Mouse (Mus musculus) adipocyte (in vitro differentiated cells): Measurements from ENCODE around the gene Cacna1d.

Experiments
- DNase-seq: peaks from one replicate; pipeline ENCODE4 v3.0.0-alpha.2; 2016; ENCODE audit warnings: low spot score

Gene Cacna1d

GRCm38 (mm10) chr14:30078115-30078808 is 413.0 kb downstream of the Cacna1d start:
- no peak for DNase-seq

GRCm38 (mm10) chr14:30075268-30075887 is 415.9 kb downstream of the Cacna1d start:
- no peak for DNase-seq

- DNase-seq: no peak
These were observed 422.7 kb downstream of the Cacna1d start for GRCm38 (mm10) chr14:30068566-30068965.

GRCm38 (mm10) chr14:30066752-30067151 is 424.5 kb downstream of the Cacna1d start:
- no peak for DNase-seq

GRCm38 (mm10) chr14:30064864-30065263 is 426.4 kb downstream of the Cacna1d start:
- DNase-seq: no peak

- no peak for DNase-seq
These were observed 435.1 kb downstream of the Cacna1d start for GRCm38 (mm10) chr14:30056031-30056766.

- no peak for DNase-seq
These were observed 436.3 kb downstream of the Cacna1d start for GRCm38 (mm10) chr14:30054922-30055321.

- DNase-seq: no peak
These were observed 441.0 kb downstream of the Cacna1d start for GRCm38 (mm10) chr14:30050280-30050679.

- no peak for DNase-seq
These were observed 443.2 kb downstream of the Cacna1d start for GRCm38 (mm10) chr14:30048049-30048448.

- DNase-seq: no peak
These were observed 444.3 kb downstream of the Cacna1d start for GRCm38 (mm10) chr14:30046976-30047375.

- no peak for DNase-seq
These were observed 445.5 kb downstream of the Cacna1d start for GRCm38 (mm10) chr14:30045704-30046220.

- DNase-seq: peak; percentile 24
These were observed 446.0 kb downstream of the Cacna1d start for GRCm38 (mm10) chr14:30045239-30045638.

GRCm38 (mm10) chr14:30043356-30043940 is 447.8 kb downstream of the Cacna1d start:
- peak; percentile 22 for DNase-seq

GRCm38 (mm10) chr14:30041836-30042235 is 449.4 kb downstream of the Cacna1d start:
- no peak for DNase-seq

GRCm38 (mm10) chr14:30039413-30039812 is 451.8 kb downstream of the Cacna1d start:
- no peak for DNase-seq

- no peak for DNase-seq
These were observed 452.8 kb downstream of the Cacna1d start for GRCm38 (mm10) chr14:30038431-30038830.

GRCm38 (mm10) chr14:30033405-30033804 is 457.9 kb downstream of the Cacna1d start:
- no peak for DNase-seq

- DNase-seq: no peak
These were observed 463.9 kb downstream of the Cacna1d start for GRCm38 (mm10) chr14:30027378-30027777.

GRCm38 (mm10) chr14:30024387-30024786 is 466.9 kb downstream of the Cacna1d start:
- DNase-seq: no peak

- DNase-seq: no peak
These were observed 468.8 kb downstream of the Cacna1d start for GRCm38 (mm10) chr14:30022471-30022870.

- peak; percentile 13 for DNase-seq
These were observed 471.3 kb downstream of the Cacna1d start for GRCm38 (mm10) chr14:30019792-30020575.

GRCm38 (mm10) chr14:30019375-30019774 is 471.9 kb downstream of the Cacna1d start:
- peak; percentile 8 for DNase-seq
